Mouse (Mus musculus) spleen, adult 2 months (tissue): Measurements from ENCODE around the gene Mrpl4.

Experiments
- CTCF ChIP-seq: fragments of 200-500 bp; IDR thresholded peaks from 2 replicates; pipeline ENCODE4 v1.5.1; 2011; ENCODE audit warnings: mild to moderate bottlenecking, inconsistent platforms; ENCODE audit not compliant: insufficient read depth, insufficient read length, insufficient replicate concordance; ENCODE audit errors: extremely low read depth
- POLR2A ChIP-seq: fragments of 200-500 bp; IDR thresholded peaks from 2 replicates; pipeline ENCODE4 v1.6.1; 2011; ENCODE audit warnings: low read depth, low read length, inconsistent platforms

DNA sequence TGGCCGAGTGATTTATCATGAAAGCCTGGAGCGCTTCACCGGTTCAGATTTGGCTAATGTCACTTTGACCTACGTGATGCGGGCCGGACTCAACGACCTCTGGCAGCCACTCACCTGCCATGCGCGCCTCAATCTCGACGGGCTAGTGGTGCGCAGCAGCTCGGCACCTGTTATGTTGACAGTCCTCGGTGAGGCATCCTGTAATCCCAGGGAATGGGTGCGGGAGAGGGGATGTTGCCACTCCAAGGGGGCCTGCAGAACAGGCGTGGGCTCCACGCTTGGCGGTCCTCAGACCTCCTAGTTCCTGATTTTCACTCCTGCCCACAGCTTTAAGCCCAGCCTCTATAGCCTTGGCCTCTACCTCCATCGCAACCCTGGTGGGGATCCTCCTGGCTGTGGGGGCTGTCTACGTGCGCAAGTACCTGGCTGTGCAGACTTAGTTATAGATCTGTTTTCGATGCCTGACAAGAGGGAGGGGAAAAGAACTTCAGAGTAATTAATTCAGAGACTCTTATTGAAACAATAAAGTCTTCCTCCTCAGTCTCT, 27.6 kb downstream of the Mrpl4 start:
- TF ChIP-seq CTCF: no peak
- no peak for TF ChIP-seq POLR2A
